Mouse (Mus musculus) retina, postnatal 1 day (tissue): Measurements from ENCODE around the gene Fam131c.

ENCODE experiments used
- DNase-seq: peaks from one replicate; pipeline ENCODE4 v3.0.0-alpha.2; 2012

Fam131c gene

DNA sequence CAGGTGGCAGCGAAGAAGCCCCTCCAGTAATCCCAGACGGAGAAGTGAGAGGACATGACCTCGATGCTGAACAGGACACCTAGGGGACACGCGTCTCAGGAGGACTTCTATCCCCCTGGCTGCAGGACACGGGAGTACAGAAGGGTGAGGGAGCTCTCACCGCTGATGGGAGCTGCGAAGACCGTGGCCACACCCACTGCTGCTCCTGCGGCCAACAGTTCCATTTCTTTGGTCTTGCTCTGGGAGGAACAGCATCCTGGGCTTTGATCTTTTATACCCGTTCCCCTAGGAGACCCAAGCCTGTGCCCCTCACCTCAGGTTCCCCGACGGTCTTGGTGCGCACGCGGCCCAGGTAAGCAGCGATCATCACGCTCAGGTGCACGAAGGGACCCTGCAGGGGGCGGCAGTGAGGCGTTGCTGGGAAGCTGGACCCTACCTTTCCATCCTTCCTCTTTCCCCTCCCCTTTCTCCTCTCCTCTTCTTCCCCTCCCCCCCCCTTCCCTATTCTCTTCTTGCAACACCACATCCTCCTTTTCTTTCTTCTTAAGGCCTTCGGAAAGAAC is 43.5 kb downstream of the Fam131c start:
- no peak for DNase-seq

DNA sequence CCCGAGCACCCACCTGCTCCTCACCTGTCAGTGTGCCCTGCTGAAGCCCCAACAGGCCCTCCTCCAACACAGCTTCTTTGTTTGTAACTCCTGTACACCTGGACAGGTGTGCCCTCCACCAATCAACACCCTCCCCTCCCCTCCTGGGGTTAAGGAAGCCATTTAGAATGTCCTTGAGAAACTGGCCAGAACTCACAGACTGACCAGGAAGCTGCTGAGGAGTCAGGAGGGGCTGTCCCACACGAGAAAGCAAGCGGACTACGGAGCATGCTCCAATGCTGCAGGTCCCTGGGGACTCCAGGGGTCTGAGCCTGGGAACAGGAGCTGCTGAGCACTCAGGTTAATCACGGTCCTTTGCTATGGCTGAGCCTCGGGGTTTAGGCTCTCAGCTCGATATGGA is 47.9 kb downstream of the Fam131c start, which contains the start of gene Clcnkb:
Gene Clcnkb (minus strand): TSS at position 91 of the 400 bp plus-strand sequence.
- DNase-seq, result no peak

DNA sequence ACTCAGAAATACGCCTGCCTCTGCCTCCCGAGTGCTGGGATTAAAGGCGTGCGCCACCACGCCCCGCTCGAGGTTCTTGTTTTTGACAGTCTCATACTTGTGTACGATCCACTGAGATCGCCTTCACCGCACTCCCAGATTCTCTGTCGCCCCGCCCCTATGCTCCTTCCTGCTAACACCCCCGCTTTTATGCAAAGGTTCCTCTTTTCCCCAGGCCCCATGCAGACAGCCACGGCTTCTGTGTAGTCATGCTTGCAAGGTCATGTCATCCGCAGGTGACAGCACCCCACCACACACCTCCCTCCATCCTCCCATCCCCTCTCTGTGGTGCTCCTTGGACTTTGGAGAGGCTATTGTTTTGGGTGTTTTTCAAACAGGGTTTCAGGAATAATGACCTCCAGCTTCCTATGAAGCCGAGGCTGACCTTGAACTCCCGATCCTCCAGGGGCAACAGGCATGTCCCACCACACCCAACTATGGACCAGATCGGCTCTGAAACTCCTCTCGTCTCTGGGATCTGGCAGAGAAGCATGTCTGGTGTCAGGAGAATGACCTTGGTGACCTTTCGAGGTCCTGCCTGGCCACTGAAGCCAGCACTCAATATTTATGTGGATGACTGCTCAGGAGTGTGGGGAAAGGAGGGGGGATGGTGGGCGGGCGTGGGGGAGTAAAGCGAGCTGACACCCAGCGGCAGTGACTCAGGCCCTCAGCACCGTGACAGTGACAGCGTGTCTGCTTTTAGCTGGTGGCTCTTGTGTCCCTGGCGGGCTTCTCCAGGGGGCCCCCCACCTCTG is 51.6 kb downstream of the Fam131c start:
- peak; percentile 18 for DNase-seq

DNA sequence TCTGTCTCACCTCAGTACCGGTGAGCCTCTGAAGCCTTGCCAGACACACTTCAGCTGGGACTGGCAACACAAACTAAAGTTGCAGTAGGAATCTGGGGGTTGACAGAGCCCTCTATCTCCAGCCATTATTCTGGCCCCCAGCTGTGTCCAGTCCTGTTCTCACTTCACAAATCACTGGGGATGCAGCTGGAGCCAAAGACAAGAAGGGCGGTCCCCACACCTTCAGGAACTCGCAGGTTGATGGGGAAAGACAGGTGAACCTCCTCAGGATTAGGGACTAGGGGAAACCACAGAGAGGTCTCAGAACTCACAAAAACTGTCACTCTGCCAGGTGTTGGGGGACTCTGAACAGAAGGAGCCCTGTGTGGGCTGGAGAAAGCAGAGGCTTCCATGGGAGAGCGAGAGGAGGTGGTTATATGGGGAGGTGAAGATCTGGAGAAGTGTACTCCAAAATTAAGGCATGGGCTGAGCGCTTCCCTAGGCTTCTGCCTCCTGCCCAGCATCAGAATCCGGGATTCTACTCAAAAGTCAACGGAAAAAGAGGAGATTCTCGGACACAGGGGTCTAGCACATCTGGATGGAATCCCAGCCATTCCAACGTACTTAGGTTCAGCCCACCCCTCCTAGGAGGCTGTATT is 52.3 kb downstream of the Fam131c start, which contains the start of gene Hspb7:
Gene Hspb7 (plus strand): TSS at position 588 of the 638 bp plus-strand sequence.
- no peak for DNase-seq

DNA sequence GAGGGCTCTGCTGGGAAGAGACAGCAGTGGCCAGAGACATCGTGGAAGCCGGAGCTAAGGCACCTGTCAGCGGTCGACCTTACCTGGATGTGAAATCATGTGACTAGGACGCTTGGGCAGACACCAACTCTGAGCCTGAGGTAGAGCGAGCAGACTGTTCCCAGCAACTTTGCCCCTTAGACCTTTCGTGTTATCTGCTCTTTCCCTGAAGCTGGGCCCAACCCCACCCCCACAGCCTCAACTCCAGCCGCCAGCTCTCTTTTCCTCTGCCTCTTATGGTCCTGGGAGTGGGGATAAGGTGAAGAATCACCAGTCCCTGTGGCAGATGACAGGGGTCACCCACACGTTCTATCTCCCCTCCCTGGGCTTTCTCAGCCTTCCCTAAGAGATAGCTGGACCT is 52.9 kb downstream of the Fam131c start:
- DNase-seq, result no peak

DNA sequence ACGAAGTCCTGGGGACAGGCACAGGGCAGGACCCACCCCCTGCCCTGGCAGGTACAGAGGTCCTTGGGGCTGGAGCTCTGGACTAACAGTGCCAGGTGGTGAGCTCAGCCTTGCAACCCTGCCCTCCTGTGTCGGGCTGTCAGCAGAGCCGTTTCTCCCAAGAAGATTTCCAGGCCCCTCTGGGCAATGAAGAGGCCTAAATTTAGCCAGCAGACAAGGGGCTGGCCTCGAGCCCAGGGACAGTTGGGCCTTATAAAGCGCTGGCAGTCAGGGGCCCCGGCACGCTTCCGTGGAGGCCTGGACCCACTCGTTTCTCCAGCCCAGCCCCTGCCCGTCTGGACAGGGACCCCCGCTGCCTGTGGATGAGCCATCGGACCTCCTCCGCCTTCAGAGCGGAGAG is 53.4 kb downstream of the Fam131c start:
- DNase-seq, result no peak

DNA sequence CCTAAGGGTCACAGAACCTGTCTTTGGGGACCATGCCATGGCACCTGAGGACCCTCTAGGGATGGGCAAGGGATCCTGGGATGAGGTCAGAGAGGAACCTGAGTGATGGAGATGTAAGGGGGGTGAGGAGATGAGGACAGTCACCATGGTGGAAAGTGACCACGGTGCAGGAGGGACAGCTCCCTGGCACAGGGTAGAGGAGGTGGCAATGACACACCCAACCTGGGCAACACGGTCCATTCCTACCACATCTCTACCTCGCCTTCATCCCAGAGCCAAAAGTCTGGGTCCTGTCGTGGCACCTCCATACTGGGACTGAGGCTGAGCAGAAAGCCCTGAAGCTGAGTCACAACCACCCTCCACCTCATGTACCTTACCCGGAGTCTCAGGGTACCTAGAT is 54.8 kb downstream of the Fam131c start:
- DNase-seq, result no peak

DNA sequence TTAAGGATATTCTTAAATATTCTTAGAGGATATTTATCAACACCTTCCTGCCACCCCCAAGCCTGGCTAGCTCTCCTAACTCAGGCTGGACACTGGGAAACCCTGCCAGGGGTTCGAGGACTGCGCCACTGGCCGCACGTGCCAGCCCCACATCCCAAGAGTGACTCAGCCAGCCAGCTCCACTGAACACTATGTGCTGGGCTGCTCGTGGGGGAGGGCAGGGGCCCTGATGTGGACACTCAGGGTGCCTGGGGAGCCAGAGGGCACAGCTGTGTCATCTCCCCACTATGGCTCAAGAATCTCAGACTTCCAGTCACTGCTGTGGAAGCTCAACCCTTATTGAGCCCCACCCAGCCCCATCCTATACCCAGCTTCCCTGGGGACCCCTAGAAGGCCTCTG is 55.3 kb downstream of the Fam131c start:
- no peak for DNase-seq

DNA sequence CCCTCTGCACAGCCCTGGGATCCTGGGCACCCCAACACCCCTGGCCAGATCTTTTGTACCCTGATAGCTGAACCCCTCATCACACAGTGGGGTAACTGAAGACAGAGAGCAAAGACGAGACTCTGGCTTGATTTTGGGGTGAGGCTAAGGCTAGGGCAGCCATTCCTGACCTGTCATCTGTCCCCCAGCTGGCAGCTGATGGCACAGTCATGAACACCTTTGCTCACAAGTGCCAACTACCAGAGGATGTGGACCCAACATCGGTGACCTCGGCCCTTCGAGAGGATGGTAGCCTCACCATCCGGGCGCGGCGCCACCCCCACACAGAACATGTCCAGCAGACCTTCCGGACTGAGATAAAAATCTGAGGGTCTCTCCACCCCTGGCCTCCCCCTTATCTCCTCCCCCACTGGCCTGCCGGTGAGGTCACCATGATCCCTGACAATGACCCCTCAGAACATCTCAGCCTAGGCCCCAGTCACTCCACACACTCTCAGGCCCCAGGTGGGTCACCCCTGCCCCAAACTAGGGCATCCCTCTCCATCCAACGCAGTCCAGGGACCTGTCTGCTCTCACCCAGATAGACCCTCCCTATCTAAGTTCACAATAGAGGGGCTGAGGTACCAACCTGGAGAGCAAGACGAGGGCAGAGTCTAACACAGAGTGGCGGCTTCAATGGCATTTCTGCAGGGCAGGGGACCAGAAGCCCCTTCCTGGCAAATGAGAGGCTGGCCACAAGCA is 55.8 kb downstream of the Fam131c start:
- DNase-seq, result no peak

DNA sequence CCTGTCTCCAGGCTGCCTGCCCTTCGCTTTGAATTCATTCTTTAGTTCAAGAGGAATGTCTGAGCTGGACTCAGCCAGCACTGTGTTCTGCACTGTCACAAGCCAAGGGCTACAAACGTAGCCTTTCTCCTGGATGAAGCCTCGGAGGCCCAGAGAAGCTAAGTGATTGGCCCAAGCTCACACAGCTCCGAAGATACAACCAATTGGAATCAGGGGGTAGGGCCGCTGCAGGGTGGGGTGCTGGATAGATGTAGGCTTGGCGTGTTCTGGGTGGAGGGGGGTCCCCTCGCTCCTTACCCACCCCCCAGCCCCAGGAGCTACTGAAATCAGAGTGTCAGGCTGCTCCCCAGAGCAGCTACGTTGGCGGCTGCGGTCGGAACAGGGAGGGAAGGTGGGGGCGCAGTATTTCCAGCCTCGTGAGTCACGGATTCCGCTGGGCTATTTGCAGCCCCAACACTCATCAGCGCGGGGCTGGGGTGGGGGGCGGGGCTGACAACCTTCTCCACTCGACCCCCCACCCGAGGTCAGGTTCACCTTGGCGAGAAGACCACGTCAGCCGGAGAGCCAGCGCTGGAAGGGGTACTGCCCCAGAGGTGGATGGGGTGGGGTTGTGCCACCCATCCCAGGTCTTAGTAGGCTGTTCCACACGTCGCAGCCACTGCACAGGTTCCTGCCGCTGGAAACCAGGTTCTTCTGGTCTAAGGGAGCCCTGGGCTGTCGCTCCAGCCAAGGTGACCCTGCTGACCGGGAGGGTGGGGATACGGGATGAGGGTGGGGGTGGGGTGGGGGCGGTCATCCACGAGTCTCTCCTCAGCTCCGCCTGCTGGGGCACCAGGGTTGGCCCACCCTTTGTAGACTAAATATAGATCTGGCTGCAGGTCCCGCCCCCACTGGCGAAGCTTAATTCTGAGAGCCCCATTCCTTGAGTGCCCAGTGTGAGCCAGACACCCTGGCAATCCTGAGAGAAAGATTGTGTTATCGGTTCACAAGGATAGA is 57.8 kb downstream of the Fam131c start:
- DNase-seq, result peak; percentile 66

DNA sequence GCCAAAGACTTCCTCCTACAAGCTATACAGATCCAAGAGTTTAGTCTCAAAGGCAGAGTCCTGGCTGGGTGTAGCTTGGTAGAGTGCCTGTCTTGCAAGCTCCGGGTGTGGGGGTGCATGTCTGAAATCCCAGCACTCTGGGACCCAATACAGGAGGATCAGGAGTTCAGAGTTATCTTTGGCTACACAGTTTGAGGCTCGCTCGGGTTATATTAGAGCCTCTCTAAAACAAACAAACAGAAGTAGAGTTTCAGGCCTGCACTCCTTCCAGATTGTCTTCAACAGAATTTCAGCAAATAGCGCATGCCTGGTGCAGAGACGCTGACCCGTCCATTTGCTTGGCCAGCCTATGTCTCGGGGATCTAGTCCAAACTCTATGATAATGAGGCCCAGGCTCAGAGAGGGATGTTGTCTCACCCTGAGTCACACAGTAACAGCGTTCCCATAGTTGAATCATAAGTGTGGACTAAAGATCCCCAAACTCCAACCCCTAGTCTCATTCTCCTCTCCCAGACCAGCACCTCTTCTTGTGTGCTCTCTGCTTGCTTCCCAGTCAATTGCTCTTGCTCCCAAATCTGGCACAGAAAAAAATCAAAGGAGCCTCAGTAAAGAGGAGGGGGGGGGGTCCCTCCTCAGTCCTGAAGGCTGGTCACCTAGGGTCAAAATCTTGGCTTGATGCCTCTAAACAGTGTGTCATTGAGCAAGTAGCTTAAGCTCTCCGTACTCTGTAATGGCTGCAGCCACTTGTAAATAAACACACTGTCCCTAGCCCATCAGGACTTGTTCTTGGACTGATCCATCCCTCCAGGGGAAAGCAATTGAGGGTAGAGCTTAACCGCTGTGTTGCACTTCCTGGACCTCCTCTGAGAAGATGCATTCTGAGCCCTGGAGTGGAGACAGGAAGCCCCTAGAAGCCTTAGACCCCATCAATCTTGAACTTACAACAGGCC is 59.1 kb downstream of the Fam131c start:
- no peak for DNase-seq

DNA sequence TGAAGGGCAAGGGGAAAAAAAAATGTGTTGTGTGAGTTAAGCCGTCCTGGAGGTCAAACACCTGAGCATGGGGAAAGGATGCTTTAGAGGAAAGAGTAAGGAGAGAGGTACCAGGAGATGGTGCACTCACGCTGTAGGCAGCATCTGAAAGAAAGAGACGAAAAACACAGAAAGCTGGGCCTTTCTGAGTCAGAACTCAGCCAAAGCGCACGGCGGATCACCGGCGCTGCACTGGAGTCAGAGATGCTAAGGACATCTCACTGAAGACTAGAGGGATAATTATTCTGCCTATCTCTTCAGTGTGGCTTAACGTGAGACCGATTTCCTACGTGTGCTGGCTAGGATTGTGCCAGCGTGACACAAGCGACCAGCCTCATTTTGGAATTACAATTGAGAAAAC is 59.9 kb downstream of the Fam131c start:
- DNase-seq, result no peak

DNA sequence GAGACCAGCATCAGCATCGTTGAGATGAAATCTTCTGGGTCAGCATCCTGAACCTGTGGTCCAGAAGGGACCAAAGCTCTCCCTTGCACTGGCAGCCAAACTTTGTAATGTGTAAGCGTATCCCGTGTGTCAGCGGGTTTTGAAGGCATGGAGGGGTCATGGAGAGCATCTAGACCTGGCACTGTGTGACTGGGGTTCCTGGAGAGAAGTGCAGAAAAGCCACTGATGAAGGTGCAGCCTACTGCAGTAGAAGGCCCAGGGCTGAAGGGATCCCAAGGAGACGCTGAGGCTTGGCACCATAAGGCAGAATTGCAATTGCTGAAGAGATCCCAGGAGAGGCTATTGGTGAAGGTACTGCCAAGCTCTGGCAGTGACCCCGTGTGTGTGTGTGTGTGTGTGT is 61.4 kb downstream of the Fam131c start:
- no peak for DNase-seq

DNA sequence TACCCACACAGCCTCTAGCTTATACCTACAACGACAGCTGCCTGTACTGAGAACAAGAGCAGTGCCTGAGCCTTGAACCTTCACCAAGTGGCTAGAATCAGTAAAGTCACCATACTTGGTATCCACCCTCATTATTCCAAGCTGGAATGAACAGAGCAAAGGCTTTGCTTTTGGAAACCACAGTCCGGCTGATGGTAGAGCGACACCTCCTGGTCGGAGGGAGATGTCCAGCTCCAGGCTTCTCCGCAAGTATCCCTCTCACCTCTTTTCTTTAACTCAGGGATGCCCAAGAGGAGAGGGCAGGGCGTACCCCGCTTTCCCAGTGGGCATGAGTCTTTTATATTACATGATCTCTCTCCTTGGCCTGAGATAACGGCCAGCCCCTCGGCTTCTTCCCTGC is 61.8 kb downstream of the Fam131c start:
- DNase-seq, result peak; percentile 48

DNA sequence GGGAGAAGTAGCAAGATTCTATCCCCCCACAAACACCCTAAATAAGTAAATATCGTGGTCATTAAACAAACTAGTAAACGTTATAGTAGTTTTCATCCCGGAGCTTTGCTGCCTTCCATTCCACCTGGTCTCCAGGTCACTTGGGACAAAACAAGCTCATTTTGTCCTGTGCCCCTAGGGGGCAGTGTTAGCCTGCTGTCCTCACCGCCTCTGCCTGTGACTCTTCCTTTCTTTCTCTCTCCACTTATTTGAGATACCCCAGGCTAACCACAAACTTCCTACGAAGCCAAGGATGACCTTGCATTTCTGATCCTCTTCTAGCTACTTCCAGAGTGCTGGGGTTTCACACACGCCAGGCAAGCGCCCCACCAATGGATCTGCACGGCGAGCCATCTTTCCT is 63.0 kb downstream of the Fam131c start:
- peak; percentile 75 for DNase-seq

DNA sequence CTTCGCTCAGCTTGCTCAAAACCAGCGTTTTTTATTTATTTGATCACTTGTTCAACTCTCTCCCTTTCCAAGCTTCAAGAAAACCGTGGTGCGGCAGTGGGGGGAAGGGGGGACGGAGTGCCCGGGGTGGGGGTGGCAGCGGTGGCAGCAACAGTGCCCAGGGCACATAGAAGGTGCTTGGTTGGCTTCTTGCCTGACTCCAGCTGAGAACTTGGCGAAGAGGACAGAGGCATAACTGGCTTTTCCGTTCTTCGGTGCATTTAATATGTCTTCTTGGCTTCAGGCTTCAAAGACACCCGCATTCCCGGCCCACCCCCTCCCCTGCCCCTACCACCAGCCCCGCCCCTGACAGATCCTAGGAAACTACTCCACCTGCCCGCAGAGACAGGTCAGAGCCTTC is 64.6 kb downstream of the Fam131c start:
- no peak for DNase-seq

DNA sequence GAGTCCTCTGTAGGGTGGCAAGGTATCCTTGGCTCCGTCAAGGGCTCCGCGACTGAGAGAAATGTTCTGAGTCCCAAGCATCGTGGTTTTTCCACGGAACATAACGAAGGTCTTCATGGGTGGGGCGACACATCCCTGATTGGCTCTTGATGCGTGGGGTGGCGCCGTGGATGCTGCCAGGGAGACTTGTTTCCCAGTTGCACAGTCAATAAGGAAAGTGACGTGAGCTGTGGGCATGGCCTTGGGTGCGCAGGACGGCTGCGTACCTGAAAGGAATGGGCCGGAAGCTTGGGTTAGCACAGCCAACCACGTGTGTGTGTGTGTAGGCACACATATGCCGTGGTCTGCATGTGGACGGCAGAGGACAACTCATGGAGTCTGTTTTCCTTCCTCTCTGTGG is 65.2 kb downstream of the Fam131c start:
- DNase-seq, result no peak
